12 mouse cellular contexts compared by ENCODE assay signal in genomic region chr5:111772127-111772526, GRCm38 (mm10). TPM values are rescaled to one million over a fixed set of nuclear protein-coding genes. Genes with fewer than 3 reads are reported as not detected.
DNase-seq lines count a peak whose midpoint lies in the region; ATAC-seq lines count a peak whose summit lies in the region.
"Had no signal": no experiment of that assay in that cellular context is flagged by ENCODE, and none has a peak within 500 bp of the region (broad histone marks: within the 10 kb centered on the region; RNA-seq: fewer than 3 reads in every experiment).

No protein-coding gene starts in this region.

- H3K27me3 ChIP-seq in lung, embryonic 16.5 days (ENCODE audit: control insufficient read depth, insufficient read depth, low read depth, low read length) = no peaks in the 10 kb centered on the region
- no peaks in the 10 kb centered on the region for H3K27me3 ChIP-seq in intestine, embryonic 16.5 days (replicated peaks; ENCODE audit: control insufficient read depth, insufficient read depth, low read length)
- H3K27me3 ChIP-seq: Patski had no signal

- H3K4me3 ChIP-seq in lung, embryonic 16.5 days (ENCODE audit: low read length) = no peak overlapping the region
- H3K4me3 ChIP-seq in intestine, embryonic 16.5 days (ENCODE audit: low read length) = no peak overlapping the region

- ATAC-seq in lung, embryonic 16.5 days (ENCODE audit: low read depth) = no peak
- no peak for ATAC-seq in intestine, embryonic 16.5 days
- no peak for ATAC-seq in CD4-positive, CD25-positive, alpha-beta regulatory T cell, adult 4 months
- ATAC-seq: liver, postnatal 0 days; Patski had no signal

- H3K4me1 ChIP-seq in lung, embryonic 16.5 days (replicated peaks; ENCODE audit: control insufficient read depth, insufficient read depth, low read length) = peaks cover 26% of the 10 kb centered on the region
- H3K4me1 ChIP-seq in intestine, embryonic 16.5 days (ENCODE audit: control insufficient read depth, insufficient read depth, low read length) = peaks cover 27% of the 10 kb centered on the region

- no peak overlapping the region; the same call in 1 of the 2 replicates for H3K9ac ChIP-seq in lung, embryonic 16.5 days (ENCODE audit: low read length)
- no peak overlapping the region for H3K9ac ChIP-seq in intestine, embryonic 16.5 days (ENCODE audit: low read depth, low read length)
- H3K9ac ChIP-seq: liver, postnatal 0 days had no signal

- WGBS in lung, embryonic 16.5 days = 31% methylated on average over 8 of the region's 8 CpGs
- WGBS in intestine, embryonic 16.5 days = 41% methylated on average over 8 of the region's 8 CpGs

- no peaks in the 10 kb centered on the region for H3K36me3 ChIP-seq in lung, embryonic 16.5 days (ENCODE audit: control insufficient read depth, insufficient read depth, low read length)
- H3K36me3 ChIP-seq in intestine, embryonic 16.5 days (ENCODE audit: control insufficient read depth, insufficient read depth, low read length) = no peaks in the 10 kb centered on the region

- peak overlapping the region; percentile 63 for H3K27ac ChIP-seq in lung, embryonic 16.5 days (ENCODE audit: low read length)
- 0 out of 2 replicates have a peak overlapping the region, but pooled peaks have one; percentile 9 for H3K27ac ChIP-seq in intestine, embryonic 16.5 days (ENCODE audit: low read length)

- H3K9me3 ChIP-seq in lung, embryonic 16.5 days (ENCODE audit: control insufficient read depth, low read length) = no peaks in the 10 kb centered on the region
- H3K9me3 ChIP-seq in intestine, embryonic 16.5 days (ENCODE audit: control insufficient read depth, low read length) = no peaks in the 10 kb centered on the region

- DNase-seq in embryo, embryonic 11 days = peak; percentile 68
- DNase-seq in embryo, embryonic 10 days (ENCODE audit: low spot score) = no peak
- no peak for DNase-seq in lung, postnatal 10 days
- DNase-seq in retina, postnatal 7 days (ENCODE audit: low read depth, low spot score) = peak; percentile 55
- DNase-seq in thymus, postnatal 14 days = no peak
- DNase-seq: gastrocnemius, postnatal 36 days; liver, postnatal 0 days had no signal

- H3K4me2 ChIP-seq in lung, embryonic 16.5 days (ENCODE audit: low read depth, low read length) = no peak overlapping the region
- H3K4me2 ChIP-seq in intestine, embryonic 16.5 days (ENCODE audit: low read depth, low read length) = no peak overlapping the region

RNA-seq across cellular contexts. Expression of gene Gm26897, which starts 38.4 kb away (rescaled TPM):
- not detected in 2 replicates for polyA plus RNA-seq in lung, embryonic 16.5 days (2015; fragmentation: Nextera tagmentation; extraction: Ambion mirVana)
- polyA plus RNA-seq in intestine, embryonic 16.5 days (2015; fragmentation: Nextera tagmentation; extraction: Ambion mirVana) = not detected in 2 replicates
- polyA plus RNA-seq in CD4-positive, CD25-positive, alpha-beta regulatory T cell, adult 4 months (2017; shearing (Covaris generic)) = not detected
- polyA plus RNA-seq: cortical plate, adult 2 months; liver, postnatal 0 days; Patski had no signal

Comparison
In these comparisons a context has a peak if more than half of its experiments do, and no peak if none do; other contexts are left out.
1. DNase-seq: peak in embryo, embryonic 11 days (single experiment) and retina, postnatal 7 days (single experiment); none in embryo, embryonic 10 days (single experiment), lung, postnatal 10 days (single experiment) and thymus, postnatal 14 days (single experiment).